Mouse (Mus musculus) Muller cell, postnatal 12 days (primary cell): ENCODE results near the gene Tldc1.
A peak's percentile ranks its signal among the peaks of the same experiment; 100 is the strongest.

Source experiments
- DNase-seq: peaks from one replicate; pipeline ENCODE4 v3.0.0-alpha.2; 2015; ENCODE audit errors: inconsistent ontology term

Tldc1 gene

DNA sequence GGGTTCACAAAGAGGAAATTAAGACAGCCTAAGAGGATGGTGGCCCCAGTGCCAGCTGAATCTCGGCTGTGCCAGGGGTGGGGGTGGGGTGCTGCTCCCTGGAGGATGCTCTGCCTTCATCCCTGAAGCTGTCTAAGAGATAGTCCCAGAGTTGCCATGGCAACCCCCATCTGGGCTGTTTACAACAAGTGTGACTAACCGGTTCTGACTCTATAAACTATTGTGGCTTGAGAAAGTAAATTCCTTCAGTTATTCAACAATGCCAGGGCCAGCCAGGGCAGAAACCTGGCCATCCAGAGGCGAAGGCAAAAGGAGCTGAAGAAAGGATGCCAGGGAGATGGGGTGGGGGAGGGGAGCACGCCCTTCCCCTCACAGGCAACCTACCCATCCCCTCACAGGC lies 23.0 kb upstream of the Tldc1 start:
- peak; percentile 87 for DNase-seq

DNA sequence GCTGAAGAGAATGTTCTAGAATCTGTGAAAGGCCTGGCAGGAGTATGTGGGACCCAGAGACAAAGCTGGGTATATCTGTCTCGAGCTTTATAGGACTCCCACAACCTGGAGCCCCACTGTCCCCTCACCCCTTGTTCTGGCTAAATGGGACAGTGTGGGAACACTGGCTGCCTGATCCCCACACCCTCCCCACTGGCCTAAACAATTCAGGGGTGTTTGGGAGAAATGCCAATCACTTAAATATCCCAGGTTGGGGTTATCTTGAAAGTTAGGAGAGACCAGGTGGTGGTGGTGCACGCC lies 20.7 kb upstream of the Tldc1 start:
- no peak for DNase-seq

DNA sequence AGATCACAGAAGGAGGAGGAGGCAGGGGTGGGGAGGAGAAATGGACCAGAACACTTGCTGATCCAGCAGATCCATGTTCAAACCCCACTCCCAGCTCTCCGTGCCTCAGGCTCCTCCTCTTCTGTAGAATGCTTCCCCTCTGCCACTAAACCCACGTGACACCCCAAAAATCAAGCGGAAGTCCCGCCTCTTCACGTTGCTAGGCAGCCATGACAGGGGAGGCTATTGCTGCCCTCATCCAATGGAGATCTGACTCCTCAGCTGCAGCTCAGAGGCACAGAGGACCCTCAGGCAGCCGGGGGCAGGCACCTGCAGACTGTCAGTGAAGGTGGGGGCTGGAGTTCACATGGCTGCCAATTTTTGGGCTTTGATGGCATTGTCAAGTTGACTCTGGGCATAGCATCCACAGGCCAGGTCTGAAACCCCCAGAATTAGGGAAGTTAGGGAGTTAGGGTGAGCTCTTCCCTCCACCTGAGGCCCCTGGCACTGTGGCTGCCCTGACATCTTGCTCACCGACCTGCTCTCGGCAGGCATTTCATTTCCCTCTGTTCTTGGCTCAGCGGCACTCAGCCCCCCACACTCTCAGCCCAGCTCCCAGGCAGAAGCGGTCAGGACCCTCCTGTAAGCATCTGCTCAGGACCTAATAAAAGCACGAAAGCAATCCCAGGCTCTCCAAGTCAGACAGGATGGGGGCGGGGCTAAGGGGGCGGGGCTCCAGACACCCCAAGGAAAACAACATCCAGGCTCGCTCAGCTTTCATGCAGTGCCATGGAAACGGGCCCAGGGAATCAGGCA lies 20.2 kb upstream of the Tldc1 start:
- DNase-seq, result peak; percentile 85

DNA sequence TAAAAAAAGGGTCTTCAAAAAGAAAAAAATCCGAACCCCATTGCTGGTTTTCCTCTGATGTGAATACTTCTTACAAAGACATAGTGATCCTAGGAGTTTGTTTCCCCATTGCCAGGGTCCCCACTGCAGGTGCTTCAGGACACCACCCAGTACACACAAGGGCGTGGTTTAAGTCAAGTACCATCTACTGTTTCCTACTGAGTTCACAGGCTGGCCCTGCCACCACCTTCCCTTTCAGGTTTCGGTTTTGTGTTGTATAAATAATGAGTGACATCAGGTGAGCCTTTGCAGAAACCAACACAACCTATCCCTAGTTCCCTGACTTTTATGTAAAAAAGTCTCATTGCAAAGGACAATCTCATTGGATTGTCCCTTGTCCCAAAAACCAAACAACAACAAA lies 17.4 kb upstream of the Tldc1 start:
- DNase-seq, result no peak

DNA sequence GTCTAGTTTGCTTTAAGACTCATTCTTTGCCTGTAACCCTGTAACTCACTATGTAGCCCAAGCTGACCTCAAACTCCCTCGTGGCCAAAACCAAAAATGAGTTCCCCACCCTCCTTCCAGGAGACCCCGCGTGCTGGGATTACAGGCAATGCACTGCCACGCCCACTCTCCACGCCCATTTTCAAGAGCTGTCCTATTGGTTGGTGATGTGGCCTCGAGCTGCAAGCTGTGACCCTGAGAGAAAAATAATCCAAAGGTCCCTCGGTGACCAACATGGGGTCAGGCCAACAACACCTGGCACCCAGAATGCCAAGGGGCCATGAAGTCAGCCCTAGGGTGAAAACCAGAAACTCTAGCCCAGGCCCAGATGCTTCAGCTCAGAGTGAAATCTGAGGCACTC lies 16.5 kb upstream of the Tldc1 start:
- no peak for DNase-seq

DNA sequence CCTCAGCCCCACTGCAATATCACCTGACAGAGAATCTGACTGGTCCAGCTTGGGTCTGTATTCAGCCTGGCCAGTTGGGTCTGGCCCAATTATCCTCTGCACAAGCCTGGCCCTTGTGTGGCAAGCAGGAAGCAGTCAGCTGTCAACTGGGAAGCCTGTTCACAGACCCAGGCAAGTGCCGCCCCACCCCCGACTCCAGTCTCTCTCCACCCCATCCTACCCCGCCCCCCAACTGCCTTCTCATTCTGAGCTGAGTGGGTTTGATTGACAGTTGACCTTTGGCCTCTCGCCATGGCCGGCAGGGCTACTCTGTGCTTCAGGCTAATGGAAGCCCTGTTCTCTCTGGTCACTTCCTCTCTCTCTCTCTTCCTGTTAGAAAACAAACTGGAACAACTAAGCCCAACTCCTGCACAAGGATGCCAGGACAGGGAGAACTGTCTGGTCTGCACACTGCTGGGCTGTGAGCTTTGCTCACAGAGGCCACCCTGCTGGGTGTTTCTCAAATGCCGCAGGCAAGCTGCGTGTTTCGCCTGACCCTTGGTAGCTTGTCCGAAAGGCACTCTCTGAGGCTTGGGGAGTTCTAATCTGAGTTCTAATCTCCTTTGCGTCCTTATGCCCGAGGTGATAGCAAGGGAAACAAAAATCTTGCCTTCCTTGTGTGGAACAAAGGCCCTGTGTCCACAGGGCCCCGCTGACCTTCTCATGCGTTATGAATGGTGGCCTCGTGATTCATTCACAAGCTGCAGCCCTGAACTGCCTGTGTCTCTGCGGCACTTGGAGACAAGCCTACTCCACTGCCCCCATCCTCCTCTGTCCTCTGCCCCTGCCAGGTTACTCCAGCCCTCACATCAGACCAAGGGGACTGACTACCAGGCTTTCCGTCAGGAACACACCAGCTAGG lies 13.8 kb upstream of the Tldc1 start:
- DNase-seq, result peak; percentile 91

DNA sequence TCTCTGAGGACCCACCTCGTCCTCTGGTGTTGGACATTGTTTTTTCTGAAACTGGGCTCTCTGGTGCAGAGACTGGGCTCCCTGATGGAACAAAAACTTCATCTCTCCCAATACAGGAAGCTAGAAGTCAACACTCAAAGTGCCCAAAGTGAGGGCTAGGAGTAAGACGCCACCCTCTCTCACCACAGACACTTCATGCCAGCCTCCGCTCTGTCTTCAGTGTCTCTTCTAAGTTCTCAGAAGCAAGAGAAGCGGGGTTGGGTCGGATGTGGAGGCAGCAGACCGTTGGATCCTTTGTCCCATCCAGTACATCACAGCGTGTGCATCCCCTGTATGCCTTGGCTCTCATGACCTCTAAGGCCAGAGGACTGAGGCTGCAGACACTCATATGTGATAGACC lies 11.4 kb upstream of the Tldc1 start:
- DNase-seq, result no peak

DNA sequence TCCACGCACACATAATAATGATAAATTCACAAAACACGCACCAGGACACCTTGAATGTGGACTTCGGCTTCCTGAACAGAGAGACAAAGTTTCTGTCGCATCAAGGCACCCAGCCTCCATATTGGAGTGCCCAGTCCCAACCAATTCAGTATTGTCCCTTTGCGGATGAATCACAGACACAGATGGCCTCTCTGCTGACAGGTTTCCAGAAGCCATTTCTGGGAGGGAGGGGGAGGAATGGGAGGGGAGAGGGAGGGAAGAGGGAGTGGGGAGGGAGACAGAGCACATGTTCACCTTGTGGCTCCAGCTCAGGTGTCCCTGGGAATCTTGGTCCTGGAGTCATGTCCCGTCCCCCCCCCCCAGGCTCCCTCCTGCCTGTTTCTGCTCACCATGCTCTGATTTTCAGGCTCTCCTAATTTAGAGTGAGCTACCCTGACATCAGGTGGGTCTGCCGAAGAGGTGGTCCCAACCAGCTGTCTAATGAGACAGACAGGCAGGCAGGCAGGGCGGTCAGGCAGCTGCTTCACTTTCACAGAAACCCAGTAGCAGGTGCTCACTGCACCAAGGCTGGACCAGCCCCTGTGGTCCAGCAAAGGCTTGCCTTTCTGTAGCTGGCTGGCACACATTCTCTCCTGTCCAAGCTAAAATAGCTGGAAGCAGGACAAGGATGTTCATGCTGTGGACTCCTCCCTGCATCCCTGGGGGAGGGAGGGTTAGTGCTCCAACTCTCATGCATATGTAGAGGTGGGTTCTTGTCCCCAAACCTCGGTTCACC lies 10.6 kb upstream of the Tldc1 start:
- DNase-seq, result peak; percentile 57

DNA sequence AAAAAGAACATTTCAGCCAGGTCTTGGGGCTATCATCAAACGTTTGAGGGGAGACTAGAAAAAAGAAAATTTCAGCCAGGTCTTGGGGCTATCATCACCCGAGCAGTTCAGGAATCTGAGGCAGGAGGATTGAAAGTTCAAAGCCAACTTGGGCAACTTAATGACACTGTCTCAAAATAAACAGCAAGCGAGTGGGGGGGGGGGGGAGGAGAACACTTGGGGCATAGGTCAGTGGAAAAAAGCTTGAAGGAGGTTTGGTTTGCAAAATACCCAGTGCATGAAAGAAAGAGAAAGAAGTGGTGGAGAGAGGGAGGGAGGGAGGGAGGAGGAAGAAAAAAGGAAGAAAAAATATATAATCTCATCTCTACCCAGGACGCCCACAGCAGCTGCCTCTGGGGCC lies 9.1 kb upstream of the Tldc1 start:
- no peak for DNase-seq

DNA sequence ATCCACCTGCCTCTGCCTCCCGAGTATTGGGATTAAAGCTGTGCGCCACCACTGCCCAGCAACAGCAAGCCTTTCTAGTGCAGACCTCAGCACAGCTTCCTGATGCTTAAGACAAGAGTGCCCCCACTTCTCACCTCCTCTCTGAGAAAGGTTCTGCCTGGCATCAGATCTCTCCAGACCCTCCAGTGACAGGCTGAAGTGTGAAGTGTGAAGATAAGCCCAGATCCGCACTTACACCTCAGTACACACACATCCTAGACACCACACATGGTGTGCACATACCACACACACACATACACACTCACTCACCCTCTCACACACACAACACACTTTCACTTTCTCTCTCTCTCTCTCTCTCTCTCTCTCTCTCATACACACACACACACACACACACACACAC lies 8.7 kb upstream of the Tldc1 start:
- DNase-seq, result no peak

DNA sequence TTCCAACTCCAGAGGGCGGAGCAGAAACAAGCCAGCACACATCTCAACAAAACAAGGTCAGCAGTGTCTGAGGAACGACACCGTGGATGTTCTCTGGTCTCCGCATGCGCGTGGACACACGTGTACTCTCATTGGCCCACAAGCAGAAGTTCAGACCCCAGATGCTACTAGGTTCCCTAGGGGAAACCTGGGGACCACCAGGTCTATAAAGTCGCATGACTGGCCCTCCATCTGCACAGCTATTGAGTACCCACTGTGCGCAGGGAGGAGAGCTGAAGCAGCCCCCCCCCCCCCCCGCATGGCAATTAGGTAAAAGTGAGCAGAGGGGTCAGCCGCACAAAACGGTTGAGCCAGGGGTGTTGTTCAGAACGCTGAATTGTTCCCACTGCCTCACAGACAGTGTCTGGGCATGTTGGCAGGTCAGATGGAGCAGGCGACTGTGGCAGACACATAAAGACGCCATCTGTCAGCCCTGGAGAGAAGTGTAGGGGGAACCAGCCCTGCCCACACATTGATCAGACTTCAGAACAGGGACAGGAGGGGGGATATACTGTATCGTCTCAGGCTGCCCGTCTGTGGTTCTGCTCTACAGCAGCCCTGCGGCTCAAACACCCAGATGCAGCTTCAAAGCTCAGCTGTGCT lies 7.7 kb upstream of the Tldc1 start:
- no peak for DNase-seq

DNA sequence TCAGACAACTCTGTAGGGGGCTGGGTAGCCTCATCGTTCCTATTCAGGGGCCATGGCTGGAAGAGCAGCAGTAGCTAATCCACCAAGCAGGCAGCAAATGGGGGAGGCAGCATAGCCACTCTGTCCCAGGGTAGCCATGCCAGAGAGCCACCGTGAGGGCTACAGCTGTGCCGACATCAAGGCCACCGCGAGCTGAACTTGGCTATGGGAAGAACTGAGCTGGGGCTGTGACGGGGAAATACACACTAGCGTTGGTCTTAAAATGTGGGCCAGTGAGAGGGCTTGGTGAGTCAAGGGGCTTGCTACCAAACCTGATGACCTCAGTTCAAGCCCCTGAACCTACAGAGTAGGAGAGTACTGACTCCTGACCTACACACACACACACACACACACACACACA lies 6.5 kb upstream of the Tldc1 start:
- no peak for DNase-seq

DNA sequence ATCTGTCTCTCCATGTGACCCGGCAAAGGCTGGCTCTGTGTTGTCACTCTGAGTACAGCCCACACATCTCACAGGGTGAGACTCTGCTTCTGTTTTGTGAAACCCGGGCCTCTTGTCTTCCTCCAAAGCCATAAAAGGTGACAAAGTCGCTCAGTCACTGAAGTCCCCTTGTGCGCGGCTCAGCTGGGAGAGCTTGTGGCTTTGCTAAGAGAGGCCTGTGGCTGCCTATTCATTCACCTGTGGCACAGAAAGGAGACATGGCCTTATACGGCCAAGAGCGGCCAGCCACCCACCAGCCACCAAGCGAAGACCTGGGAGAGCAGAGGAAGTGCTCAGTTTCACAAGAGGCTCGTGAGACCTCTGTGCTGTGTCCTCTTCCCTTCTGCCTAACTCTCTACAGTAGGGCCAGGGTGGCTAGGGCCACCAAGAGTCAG lies 5.9 kb upstream of the Tldc1 start:
- DNase-seq, result no peak

DNA sequence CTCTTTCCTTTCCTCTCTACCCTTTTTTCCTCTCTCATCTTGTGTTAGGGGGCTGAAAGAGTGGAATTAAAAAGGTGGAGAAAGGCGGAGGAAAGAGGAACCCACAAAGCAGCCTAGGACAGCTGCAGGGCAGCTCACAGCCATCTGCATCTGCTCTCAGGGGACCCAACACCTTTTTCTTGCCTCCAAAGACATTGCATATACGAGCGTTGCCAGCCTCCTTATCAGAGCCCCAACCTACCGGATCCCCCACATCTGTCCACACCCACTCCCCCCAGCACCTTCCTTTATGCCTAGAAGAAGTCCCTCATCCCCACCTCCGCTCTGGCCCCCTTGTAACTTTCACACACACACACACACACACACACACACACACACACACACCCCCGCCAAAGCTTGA lies 5.4 kb upstream of the Tldc1 start:
- DNase-seq, result no peak

DNA sequence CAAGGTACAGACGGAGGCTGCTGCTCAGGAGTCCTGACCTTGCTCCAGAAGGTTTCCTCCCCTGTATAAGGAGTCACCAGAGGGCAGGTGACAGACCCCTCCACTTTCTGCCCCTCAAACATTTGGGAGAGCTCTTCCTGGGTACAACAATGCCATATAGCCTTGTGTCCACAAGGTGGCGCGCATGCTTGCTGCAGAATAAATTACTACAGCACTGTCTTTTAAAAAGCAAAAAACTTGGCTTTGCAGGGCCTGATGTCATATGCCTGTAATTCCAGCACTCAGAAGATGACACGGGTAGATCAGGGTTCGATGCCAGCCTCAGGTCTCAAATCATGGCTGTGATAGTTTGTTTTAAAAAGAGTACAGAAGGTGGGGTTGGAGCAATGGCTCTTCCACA lies 4.5 kb upstream of the Tldc1 start:
- peak; percentile 63 for DNase-seq

DNA sequence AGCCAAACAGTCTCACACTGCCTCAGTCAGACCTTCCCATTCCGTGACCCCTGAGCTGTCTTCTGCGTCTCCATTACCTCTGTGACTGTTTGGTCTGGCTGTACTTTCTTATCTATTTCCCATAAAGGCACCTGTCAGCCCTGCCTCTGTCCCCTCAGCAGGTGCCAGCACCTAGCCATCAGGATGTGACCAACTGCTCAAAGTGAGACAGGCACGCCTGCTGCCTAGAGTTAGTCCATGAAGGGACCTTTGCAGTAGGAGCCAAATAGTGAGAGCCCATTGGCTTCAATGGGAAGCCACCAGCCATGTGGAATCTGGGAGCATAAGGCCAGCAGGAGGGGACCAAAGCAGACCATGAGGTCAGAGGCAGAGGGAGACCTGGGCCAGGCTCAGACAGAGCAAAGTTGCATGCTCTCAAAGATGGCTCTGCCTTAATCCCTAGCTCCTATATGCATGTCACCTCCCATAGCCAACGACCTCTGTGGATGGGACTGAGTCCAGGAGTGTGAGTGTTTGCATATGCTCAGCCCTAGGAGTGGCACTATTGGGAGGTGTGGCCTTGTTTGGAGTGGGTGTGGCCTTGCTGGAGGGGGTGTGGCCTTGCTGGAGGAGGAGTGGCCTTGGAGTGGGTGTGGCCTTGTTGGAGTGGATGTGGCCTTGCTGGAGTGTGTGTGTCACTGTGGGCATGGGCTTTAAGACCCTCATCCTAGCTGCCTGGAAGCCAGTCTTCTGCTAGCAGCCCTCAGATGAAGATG lies 3.0 kb upstream of the Tldc1 start:
- peak; percentile 34 for DNase-seq

DNA sequence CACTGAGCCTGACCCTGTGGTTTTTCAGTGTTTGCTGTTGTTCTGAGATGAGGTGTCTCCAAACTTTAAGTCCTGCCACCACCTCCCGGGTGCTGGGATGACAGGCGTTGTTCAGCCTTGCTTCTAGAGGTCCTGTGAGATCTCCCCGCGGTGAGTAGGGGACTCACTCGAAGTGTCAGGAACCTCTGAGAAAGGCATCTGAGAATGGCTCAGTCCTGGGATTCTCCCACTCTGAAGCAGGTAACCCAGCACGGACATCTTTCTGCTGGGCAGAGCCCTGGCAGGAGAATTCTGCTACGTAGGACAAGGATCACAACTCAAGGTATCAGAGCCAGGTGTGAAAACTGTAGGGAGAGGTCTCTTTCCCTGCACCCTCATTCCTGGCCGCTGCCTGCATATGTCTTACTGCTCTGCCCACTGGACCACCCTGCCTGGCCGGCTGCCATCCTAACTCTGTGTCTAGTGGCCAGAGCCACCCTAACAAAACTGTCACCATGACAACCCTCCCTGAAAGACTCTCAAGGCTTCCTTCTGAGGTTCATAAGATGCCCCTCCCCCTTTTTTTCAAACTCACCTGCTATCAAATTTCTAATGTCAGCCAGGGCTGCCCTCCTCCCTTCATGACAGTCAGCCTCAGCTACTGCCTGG lies 2.3 kb upstream of the Tldc1 start:
- DNase-seq, result no peak

DNA sequence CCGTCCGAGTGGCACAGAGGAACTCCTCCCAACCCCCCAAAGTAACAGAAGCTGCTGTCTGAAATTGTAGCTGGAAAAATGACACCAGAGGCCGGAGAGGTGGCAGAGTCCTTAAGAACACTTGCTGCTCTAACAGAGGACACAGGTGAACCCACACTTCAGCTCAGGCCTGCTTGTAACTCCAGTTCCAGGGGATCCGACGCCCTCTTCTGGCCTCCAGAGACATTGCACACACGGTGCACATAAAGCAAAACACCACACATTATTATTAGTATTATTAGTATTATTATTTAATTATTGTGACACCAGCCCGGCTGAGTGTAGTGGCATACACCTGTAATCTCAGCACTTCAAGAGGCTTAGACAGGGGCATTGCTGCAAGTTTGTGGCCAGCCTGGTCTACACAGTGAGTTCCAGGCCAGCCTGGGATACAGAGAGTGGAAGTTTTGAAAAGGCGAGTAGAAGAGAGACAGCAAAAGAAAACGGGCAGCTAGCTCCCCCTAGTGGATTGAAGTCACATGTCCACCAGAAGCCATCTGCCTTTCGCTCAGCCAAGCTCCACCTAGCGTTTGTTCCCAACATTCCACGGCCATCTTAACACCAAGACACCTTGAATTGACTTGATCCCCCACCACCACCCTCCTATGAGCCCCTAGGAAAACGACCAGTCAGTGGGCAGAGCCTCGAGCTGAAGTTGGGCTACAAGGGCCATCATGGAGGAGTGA lies 959 bp upstream of the Tldc1 start:
- DNase-seq, result peak; percentile 71

DNA sequence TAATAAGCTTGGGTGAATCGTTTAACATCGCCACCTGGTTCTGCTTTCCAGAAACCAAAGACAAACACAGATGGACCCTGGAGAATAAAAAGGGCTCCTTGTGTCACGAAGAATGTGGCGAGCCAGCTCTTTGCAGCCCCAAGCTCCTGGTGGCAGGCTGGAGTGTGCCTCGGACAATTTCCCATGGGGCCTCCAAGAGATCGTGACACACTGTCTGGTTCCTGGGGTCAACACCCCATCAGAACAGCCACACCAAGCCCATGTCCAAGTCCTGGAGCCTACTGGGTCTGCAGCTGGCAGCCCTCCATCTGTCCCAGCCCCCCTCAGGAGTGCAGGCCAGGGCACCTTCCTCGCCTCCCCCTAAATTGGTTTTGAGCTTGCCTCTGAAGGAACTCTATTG lies 451 bp downstream of the Tldc1 start:
- no peak for DNase-seq

DNA sequence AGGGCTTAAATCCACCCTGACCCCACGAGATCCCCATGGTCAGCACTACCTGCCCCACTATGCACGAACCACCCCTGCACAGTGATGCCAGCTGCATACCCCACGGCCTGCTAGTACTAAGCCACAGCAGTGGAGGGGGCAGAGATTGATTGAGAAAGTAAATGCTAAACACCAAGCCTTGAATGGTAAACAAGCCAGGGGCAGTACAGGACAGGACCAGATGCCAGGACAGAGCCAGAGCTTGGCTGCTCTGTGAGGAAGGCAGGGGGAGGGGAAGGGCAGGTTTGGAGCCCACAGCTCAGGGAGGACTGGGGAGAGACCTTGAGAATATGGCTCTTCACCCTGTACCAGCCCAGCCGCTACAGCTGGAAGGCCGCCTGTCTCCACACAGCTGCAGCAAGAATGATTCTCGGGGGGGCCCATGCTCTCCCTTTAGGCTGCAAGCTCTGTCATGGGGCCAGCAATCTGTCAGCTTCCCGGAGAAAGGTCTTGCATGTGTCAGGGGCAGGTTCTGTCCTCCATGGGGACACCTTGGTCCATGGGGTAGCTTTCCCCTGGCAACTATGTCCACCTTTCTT lies 1.5 kb downstream of the Tldc1 start:
- no peak for DNase-seq
